Mouse (Mus musculus) G1E (cell line): ENCODE measurements around the gene Mpzl1.

ENCODE experiments used
- CTCF ChIP-seq: IDR thresholded peaks from 2 replicates; pipeline ENCODE4 v1.5.1; 2012; ENCODE audit warnings: low read depth, low read length, inconsistent platforms, mixed read lengths
- GATA2 ChIP-seq: IDR thresholded peaks from 2 replicates; pipeline ENCODE4 v1.6.1; 2012; ENCODE audit warnings: low read depth, low read length, inconsistent platforms, borderline replicate concordance
- POLR2AphosphoS5 ChIP-seq: IDR thresholded peaks from 2 replicates; pipeline ENCODE4 v1.6.1; 2012; ENCODE audit warnings: low read depth, low read length, inconsistent platforms; ENCODE audit not compliant: insufficient replicate concordance

GRCm38 (mm10) chr1:165660774-165661173 lies 26.4 kb upstream of the Mpzl1 start:
- TF ChIP-seq POLR2AphosphoS5 (no peak), CTCF (peak; percentile 69), GATA2 (no peak)
